Mouse (Mus musculus) cerebellum, postnatal 25 days (tissue): ENCODE data around the gene Lca5l.

Experiments used
- DNase-seq, 2 experiments: peaks; one replicate each; pipeline ENCODE4 v3.0.0; 2021; ENCODE audit warnings: mixed read lengths in 2 of 2

Gene Lca5l

DNA sequence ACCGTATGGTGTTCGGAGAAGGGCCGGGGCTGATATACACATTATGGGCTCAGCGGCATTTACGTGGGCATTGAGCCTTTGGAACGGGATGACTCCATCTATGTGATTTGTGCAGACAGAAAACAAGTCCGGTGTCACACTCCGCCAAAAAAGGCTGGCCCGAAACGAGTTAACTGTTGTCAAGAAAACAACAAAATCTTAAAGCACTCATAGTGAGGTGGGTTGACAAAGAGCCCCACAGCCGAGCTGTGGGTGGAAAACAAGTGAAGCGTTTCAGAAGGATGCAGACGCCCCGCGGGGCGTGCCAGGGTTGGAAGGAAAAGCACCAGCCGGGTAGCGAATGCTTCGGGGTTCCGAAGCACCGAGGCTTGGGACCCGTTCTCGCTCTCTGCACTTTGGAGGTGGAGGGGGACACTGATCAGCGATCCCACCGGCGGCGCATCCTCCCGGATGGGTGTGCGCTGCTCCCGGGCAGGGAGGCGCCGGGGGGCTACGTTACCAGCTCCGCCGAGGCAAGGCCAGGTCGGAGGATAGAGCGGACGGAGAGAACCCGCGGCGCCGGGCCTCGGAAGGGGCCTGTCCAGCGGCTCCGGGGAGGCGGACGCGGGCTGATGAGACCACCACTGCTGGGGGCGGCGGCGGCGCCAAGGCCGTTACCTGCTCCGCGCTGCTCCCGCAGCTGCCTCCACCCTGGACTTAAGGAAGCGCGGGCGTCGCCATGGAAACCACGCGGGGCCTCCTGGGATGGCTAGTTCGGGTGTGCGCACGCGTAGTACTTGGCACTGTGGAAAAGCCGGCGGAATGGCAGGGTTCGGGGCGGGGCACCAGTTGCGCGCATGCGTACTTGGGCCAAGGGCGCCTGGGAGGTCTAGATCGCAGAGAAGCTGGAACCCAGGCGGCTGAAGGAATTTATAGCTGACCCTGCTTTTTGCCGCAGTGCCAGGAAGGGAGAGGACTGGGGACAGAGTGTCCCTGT lies at the start of gene Lca5l:
Gene Lca5l (minus strand): TSS at position 741 of the 976 bp plus-strand sequence.
- DNase-seq: peak; percentile 100

DNA sequence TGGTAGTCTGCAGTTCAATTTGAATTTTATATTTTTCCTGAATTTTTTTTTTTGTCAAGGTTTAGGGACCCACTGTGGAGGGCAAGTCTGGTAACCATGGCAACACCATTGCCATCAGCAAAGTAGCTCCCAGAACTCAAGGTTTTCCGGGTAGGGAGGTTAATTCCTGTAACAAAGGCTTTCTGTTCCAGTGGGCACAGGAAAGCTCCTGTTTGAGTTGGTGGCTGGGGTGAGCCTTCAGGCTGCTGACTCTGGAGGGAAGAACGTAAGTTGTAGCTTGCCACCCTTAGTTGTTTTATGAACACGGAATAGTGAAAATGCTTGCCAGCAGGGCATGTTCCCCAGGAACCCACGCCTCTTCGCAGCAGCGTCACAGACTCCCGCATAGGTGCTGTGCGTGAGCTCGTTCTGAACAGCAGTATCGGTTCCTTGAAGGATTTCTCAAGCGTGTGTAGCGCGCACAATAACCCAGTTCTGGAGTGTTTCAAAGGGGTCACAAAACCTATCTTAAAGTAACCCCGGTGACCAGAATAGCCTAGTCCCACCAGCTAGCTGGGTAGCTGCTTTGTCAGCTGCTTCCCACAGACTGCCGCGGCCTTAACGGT lies 43.4 kb upstream of the Lca5l start, which contains the start of gene B3galt5:
Gene B3galt5 (plus strand): TSS at position 436 of the 605 bp plus-strand sequence.
- DNase-seq: no peak

DNA sequence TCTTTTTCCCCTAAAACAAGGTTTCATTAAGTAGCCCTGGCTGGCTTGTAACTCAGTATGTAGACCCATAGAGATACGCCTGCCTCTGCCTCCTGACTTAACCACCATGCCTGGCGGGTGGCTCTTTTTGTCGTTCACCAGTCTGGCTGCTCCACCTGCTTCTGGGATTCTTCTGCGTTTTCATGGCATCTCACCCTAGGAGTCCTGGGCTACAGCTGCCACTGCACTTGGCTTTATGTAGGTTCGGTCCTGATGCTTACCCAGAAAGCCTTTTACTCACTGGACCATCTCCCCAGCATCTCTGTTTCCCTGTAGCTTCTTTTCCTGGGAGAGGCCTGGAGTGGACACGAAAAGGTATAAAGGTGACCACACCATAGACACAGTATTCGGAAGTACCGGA lies 41.9 kb upstream of the Lca5l start:
- DNase-seq: no peak

GRCm38 (mm10) chr16:96231974-96232373 lies 39.9 kb upstream of the Lca5l start:
- DNase-seq: no peak

DNA sequence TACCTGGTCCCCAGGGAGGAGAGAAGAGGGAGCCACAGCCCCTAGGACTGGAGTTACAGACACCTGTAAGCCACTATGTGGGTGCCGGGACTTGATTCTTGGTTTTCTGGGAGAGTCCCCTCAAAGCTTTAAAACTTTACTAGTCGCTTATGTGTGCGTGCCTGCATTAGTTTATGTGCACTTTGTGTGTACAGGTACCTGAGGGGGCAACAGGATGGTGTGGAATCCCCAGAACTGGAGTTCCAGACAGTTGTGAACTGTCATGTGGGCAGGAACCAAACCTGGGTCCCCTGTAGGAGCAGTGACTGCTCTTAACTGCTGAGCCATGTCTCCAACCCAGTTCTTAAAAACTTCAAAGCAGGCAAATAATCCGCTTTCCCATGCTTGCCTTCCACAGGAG lies 39.2 kb upstream of the Lca5l start:
- DNase-seq: no peak

- peak; percentile 75 to 89 for DNase-seq
These were observed 38.3 kb upstream of the Lca5l start for GRCm38 (mm10) chr16:96230411-96230810.

GRCm38 (mm10) chr16:96229044-96229555 lies 37.0 kb upstream of the Lca5l start:
- no peak for DNase-seq

- no peak for DNase-seq
These were observed 36.4 kb upstream of the Lca5l start for GRCm38 (mm10) chr16:96228438-96228837.

- no peak for DNase-seq
These were observed 30.4 kb upstream of the Lca5l start for GRCm38 (mm10) chr16:96222452-96222851.

GRCm38 (mm10) chr16:96221959-96222358 lies 29.9 kb upstream of the Lca5l start:
- no peak for DNase-seq

DNA sequence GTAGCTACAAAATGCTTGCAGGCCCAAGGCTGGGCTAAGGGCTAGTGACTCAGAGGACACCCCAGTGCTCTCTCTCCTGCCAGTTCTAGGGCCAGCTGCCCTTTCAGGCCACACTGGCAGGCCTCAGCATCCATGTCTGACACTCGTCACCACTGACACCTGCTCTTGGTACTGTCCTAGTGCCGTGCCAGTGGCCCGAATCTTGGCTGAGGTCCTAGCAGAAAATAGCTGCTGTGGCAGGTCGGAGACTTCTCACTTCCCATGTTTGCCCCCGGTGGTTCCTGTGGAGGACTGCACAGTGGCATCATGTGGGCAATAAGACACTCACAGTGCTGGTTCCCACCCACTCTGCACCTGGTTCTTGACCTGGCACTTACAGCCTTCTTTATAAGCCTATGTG lies 29.4 kb upstream of the Lca5l start:
- DNase-seq: peak; percentile 41 to 67

GRCm38 (mm10) chr16:96213027-96213426 lies 21.0 kb upstream of the Lca5l start:
- DNase-seq: no peak

GRCm38 (mm10) chr16:96210856-96211255 lies 18.8 kb upstream of the Lca5l start:
- DNase-seq: no peak

DNA sequence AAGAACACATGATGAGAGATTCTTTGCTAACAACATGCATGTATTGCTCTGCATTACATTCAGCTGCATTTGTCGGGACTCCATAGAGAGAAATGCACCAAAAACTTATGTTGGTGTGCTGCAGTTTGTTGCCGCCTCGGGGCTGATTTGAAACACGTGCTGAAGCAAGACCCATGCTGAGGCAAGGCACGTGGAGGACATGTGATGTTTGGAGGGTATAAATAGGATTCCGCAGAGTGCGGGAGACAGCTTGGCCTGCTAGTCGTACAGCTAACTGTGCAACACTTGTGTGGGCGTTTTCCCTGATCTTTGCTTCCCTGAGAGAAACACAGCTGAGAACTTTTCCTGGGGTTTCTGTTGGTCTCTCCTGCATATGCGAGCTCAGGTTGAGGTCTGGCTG lies 17.7 kb upstream of the Lca5l start:
- no peak for DNase-seq

DNA sequence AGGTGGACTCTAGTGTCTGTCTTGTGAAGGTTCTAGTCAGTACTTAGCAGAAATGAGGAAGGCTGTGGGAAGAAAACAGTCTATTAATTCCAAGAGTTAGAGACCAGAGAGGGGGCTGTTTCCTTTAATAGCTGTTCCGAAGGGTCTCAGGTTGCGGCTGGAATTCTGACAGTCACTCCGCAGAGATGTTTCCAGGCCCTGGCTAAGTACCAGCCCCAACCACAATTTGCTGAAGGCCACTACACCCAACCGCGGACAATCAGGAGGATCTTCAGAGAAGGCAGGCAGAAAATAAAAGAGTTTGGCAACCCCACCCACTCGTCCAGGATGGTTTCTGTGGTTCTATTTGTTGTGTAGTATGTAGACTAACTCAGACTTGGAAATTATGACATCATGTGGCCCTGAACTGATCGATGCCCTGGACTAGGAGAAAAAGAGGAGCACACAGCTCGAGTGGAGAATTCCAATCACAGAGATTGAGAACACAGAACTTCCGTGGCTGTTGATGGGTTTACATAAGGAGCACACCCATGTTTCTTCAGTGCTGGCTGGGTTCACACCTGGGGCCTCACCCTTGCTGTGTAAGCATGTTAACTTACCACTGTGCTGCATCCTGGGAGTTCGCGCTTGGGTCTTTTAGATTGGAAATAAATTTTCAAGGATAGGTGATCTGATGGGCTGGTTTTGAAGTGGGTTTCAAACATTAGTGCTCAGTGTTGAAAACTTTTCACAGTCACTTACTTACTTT lies 9.6 kb upstream of the Lca5l start:
- DNase-seq: no peak

DNA sequence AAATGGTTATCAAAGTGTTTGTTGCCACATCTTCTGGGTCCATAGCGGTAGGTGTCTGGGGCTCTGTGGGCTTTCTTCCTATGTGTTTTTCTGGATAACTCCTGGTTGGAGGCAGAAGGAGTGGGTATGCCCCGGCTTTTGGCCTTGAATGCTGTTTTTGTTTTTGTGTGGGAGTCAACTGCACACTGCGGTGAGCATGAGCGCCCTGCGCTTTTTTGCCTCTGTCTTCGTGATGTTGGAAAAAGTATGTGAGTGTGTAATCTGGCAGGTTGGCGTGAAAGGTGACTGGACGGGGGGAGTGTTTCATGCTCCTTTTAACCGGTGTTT lies 8.6 kb upstream of the Lca5l start:
- DNase-seq: no peak

GRCm38 (mm10) chr16:96199913-96200701 lies 8.0 kb upstream of the Lca5l start, which contains the start of gene Sh3bgr:
Gene Sh3bgr, plus strand, starts transcription at chr16:96200450.
- DNase-seq: peak; percentile 77 to 79

DNA sequence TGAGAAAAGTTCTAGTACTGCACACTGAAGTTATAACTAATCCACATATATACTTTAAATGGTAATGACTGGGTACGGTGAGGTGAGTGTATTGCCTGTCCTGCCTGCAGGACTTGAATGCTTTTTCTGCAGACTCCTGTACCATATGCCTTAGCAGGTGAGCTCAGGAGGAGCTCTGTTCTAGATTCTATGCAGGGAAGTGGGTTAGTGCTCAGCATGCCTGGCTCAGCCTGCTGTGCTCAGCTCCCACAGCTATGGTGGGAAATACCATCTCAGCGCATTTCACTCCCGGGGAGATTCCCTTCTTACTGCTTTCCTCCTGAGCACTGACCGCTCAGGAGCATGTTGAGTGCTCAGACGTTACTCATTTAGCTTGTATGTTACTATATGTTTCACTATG lies 4.5 kb downstream of the Lca5l start:
- peak; percentile 49 to 55 for DNase-seq

DNA sequence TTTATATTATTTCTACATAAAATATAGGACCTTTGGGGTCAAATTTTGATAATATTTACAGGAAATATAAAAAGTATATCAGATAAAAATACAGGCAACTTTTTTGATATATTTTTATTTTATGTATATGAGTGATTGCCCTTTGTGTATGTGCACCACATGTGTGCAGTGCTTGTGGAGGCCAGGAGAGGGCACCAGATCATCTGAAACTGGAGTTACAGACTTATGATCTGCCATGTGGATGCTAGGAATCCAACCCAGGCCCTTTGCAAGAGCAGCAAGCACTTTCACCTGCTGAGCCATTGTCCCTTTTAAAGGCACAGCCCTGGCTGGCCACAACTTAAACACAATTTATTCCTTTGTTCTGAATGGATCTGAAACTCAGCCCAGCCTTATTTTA lies 12.9 kb downstream of the Lca5l start:
- DNase-seq: no peak

DNA sequence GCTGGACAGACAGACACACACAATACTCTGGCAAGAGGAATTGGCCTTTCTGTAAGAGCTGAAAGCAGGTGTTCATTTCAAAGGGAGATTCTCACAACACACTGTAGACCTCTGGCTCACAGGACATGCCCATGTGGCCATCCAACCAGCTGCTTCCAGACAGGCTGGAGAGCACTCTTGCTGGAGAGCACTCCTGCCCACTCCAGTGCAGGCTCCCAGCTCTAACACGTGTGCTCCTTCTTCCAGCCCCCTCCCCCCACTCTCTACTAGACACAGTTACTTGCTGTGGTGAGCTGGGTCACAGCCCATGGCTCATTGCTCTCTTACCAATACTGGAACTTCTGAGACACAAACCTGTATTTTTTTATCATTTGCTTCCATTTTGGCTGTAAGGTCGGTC lies 16.7 kb downstream of the Lca5l start:
- no peak for DNase-seq

- DNase-seq: no peak
These were observed 18.4 kb downstream of the Lca5l start for GRCm38 (mm10) chr16:96173648-96174047.

- no peak for DNase-seq
These were observed 23.2 kb downstream of the Lca5l start for GRCm38 (mm10) chr16:96168837-96169236.
